Mouse (Mus musculus): ENCODE data around the gene Tmcc2. TPM values are rescaled to one million over a fixed set of nuclear protein-coding genes. Genes with fewer than 3 reads are reported as not detected.

Tmcc2 gene
- polyA plus RNA-seq (2015; fragmentation: Illumina TruSeq; extraction: RNeasy Lipid Tissue Mini Kit (QIAGEN cat#74804); ENCODE audit: low read depth, low replicate concordance) = 115 TPM

DNA sequence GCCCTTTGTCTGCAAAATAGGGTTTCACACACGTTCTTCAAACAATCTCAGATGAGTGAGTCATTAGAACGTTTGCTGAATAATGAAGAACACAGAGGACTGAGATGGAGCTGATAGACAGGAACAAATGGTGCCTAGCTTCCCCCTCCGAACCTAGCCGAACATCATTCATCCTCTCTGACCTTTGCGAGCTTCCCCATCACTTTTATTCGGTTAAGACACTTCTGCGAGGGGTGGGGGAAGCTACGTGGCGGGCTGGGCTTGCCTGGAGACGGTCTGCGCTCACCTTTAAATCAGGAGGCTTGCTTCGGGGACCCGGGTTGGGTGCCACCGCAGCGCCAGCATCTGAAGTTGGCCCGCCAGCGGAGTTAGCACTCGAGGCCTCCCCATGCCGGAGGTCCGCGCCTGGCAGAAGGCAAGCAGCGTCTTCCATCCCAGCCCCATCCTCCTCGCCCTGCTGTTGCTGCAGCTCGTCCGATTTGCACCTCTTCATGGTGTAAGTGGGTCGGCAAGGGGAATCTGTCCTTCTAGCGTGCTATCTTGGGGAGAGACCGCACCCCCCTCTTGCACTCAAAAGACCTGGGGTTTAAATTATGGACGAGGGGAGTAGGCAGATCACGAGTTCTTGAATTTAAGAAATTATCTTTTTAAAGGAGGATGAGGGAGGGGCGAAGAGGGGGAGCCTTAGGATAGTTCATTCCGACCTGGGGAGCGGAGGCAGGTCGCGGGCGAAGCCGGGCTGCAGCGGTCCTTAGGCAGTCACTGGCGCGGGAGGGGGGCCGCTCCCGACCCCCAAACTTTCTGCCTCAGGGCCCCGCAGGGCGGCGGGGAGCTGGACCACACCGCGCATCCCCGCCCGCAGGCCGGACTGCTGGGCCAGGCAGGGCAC lies at the start of gene Tmcc2:
Tmcc2 (minus strand) TSS at position 591 of the 889 bp plus-strand sequence.

DNA sequence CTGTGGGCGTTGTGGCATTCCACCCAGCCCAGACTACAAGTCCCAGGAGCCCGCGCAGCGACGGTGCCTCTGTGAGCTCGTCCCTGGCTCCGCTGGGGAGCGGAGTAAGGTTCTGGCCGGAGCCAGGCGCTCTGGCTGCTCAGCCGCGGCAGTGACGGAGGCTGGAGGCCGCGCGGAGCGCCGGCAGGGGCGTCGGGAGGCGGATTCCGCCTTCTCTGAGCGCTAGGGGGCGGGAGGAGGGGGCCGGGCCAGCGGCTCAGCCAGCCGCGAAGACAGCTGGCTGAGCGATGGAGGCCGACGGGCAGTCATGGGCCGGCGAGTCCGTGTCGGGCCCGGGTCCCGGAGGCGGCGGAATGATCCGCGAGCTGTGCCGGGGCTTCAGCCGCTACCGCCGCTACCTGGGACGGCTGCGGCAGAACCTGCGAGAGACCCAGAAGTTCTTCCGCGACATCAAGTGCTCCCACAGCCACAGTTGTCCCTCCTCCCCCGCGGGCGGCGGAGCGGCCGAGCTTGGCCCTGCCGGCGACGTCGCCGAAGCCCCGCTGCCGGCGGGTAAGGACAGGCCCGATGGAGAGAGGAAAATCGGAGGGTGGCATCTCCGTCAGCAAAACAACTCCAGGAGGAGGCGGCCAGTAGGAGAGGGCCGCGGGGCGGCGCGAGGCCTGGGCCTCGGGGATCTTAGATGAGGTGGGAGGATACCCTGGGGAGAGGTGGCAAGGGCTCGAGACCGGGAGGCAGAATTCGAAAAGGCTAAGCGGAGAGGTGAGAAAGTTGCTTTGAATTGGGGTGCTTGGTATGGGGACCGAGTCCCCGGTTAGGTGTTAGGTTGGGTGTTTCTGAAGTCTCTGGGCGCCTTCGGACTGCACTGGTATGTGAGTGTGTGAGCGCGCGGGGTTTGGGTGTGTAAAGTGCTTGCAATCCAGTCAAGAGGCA lies 26.5 kb upstream of the Tmcc2 start, which contains the start of gene Dstyk:
Dstyk (plus strand) TSS at position 237 of the 933 bp plus-strand sequence.

DNA sequence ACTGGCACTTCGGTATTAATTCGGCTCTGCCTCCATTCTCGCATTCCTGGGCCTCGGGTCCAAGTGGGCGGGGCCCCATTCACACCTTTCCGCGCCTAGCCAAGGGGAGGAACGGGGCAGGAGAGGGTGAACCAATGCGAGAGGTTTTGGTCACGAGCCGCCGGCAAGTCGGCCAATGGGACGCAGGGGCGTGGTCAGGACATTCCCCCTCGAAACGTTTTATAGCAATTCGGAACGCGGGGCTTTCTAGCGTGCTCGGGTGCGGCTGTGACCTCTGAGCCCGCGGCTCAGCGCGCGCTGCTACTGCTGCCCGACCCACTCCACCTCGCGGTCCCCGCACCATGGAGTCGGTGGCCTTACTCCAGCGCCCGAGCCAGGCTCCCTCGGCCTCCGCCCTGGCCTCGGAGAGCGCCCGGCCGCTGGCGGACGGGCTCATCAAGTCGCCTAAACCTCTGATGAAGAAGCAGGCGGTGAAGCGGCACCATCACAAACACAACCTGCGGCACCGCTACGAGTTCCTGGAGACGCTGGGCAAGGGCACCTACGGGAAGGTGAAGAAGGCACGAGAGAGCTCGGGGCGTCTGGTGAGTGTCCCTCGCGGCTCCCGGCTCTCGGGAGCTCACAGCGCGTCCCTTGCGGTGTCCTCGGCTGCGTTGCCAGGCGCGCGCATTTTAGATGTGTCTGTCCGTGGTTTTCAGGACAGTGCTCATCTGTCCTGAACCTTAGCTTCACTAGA lies 75.0 kb downstream of the Tmcc2 start, which contains the start of gene Nuak2:
Nuak2 (plus strand) TSS at position 238 of the 736 bp plus-strand sequence.

Other genes starting within 250 kb of the Tmcc2 start
- 5.3 TPM for gene Lemd1, start 199.8 kb downstream of the Tmcc2 start, polyA plus RNA-seq (2015; fragmentation: Illumina TruSeq; extraction: RNeasy Lipid Tissue Mini Kit (QIAGEN cat#74804); ENCODE audit: low read depth, low replicate concordance)
- gene AC124108.1, start 199.8 kb downstream of the Tmcc2 start, polyA plus RNA-seq (2015; fragmentation: Illumina TruSeq; extraction: RNeasy Lipid Tissue Mini Kit (QIAGEN cat#74804); ENCODE audit: low read depth, low replicate concordance) = 2.6 TPM
- gene Gm10188, start 161.5 kb downstream of the Tmcc2 start, polyA plus RNA-seq (2015; fragmentation: Illumina TruSeq; extraction: RNeasy Lipid Tissue Mini Kit (QIAGEN cat#74804); ENCODE audit: low read depth, low replicate concordance) = not detected
- 11.4 TPM for gene Klhdc8a, start 92.7 kb downstream of the Tmcc2 start, polyA plus RNA-seq (2015; fragmentation: Illumina TruSeq; extraction: RNeasy Lipid Tissue Mini Kit (QIAGEN cat#74804); ENCODE audit: low read depth, low replicate concordance)
- 0.86 TPM for gene Nuak2, start 75.2 kb downstream of the Tmcc2 start, polyA plus RNA-seq (2015; fragmentation: Illumina TruSeq; extraction: RNeasy Lipid Tissue Mini Kit (QIAGEN cat#74804); ENCODE audit: low read depth, low replicate concordance)
- 25.7 TPM for gene Dstyk, start 26.3 kb upstream of the Tmcc2 start, polyA plus RNA-seq (2015; fragmentation: Illumina TruSeq; extraction: RNeasy Lipid Tissue Mini Kit (QIAGEN cat#74804); ENCODE audit: low read depth, low replicate concordance)
- 47.3 TPM for gene Rbbp5, start 86.1 kb upstream of the Tmcc2 start, polyA plus RNA-seq (2015; fragmentation: Illumina TruSeq; extraction: RNeasy Lipid Tissue Mini Kit (QIAGEN cat#74804); ENCODE audit: low read depth, low replicate concordance)
- gene Tmem81, start 114.9 kb upstream of the Tmcc2 start, polyA plus RNA-seq (2015; fragmentation: Illumina TruSeq; extraction: RNeasy Lipid Tissue Mini Kit (QIAGEN cat#74804); ENCODE audit: low read depth, low replicate concordance) = 6.4 TPM
- gene Cntn2, start 152.0 kb upstream of the Tmcc2 start, polyA plus RNA-seq (2015; fragmentation: Illumina TruSeq; extraction: RNeasy Lipid Tissue Mini Kit (QIAGEN cat#74804); ENCODE audit: low read depth, low replicate concordance) = 61.4 TPM